Mouse (Mus musculus): ENCODE results near the gene Dscaml1.

- TF ChIP-seq POLR2A (IDR thresholded peaks at IDR 0.05; ENCODE audit: borderline replicate concordance, control insufficient read depth, low read depth, low read length) (no peak), CTCF (IDR thresholded peaks at IDR 0.05; ENCODE audit: control insufficient read depth, insufficient read depth, low read length) (no peak)
These were observed 250.2 kb downstream of the Dscaml1 start for GRCm38 (mm10) chr9:45676578-45676977.
